Mouse (Mus musculus) CH12.LX (cell line): ENCODE results near the gene Pdrg1. TPM values are rescaled to one million over a fixed set of nuclear protein-coding genes. Genes with fewer than 3 reads are reported as not detected.

Experiments
- DNase-seq: peaks from one replicate; pipeline ENCODE4 v3.0.0-alpha.2; 2013; ENCODE audit errors: extremely low read depth
- H3K27ac ChIP-seq: 2 replicates; pipeline ENCODE4 v1.5.1; 2012; ENCODE audit warnings: low read depth, mild to moderate bottlenecking, control low read depth, moderate library complexity; ENCODE audit not compliant: insufficient read depth
- H3K27me3 ChIP-seq: replicated peaks from 2 replicates; pipeline ENCODE3; 2012; ENCODE audit warnings: inconsistent platforms
- H3K36me3 ChIP-seq, 2 experiments: replicated peaks in 1 of 2; 2 replicates each; pipeline versions ENCODE3 to v1.6.1; 2012; ENCODE audit warnings: inconsistent platforms in 1 of 2, low read length in 1 of 2, mild to moderate bottlenecking in 1 of 2, mixed read lengths in 1 of 2, moderate library complexity in 1 of 2; ENCODE audit not compliant: control insufficient read depth in 1 of 2, insufficient read depth in 1 of 2
- H3K4me1 ChIP-seq, 2 experiments: 2 replicates each; pipeline ENCODE4 v1.6.1; 2012; ENCODE audit warnings: inconsistent platforms in 1 of 2, moderate library complexity in 1 of 2; ENCODE audit not compliant: insufficient read depth in 2 of 2, control insufficient read depth in 1 of 2
- H3K4me2 ChIP-seq: 2 replicates; pipeline ENCODE4 v1.6.1; 2012; ENCODE audit warnings: low read depth, mild to moderate bottlenecking, control low read depth; ENCODE audit not compliant: poor library complexity, insufficient read depth, severe bottlenecking
- H3K4me3 ChIP-seq, 3 experiments: fragments of 150-350 bp in 1 of 3; sonication (generic) in 1 of 3; replicated peaks in 1 of 3; 2 replicates each; pipeline versions ENCODE3 to v1.5.1; 2011 to 2012; ENCODE audit warnings: low read depth in 2 of 3, low read length in 2 of 3, mild to moderate bottlenecking in 2 of 3, moderate library complexity in 2 of 3, control low read depth in 1 of 3, improper control_type of control experiment in 1 of 3, inconsistent platforms in 1 of 3, mixed read lengths in 1 of 3; ENCODE audit not compliant: poor library complexity in 1 of 3
- H3K79me2 ChIP-seq: replicated peaks from 2 replicates; pipeline ENCODE4 v1.6.1; 2012; ENCODE audit warnings: mild to moderate bottlenecking, moderate library complexity; ENCODE audit not compliant: control insufficient read depth, poor library complexity, insufficient read depth, severe bottlenecking; ENCODE audit errors: extremely low read depth
- H3K9ac ChIP-seq: 2 replicates; pipeline ENCODE4 v1.6.1; 2012; ENCODE audit warnings: low read depth, mild to moderate bottlenecking, control low read depth, moderate library complexity; ENCODE audit not compliant: insufficient read depth
- H3K9me3 ChIP-seq: replicated peaks from 2 replicates; pipeline ENCODE3; 2012; ENCODE audit warnings: low read length, inconsistent platforms, mixed read lengths
- BHLHE40 ChIP-seq: IDR thresholded peaks from 2 replicates; pipeline ENCODE4 v1.6.1; 2011; ENCODE audit warnings: mild to moderate bottlenecking, low read depth, low read length, improper control_type of control experiment
- CTCF ChIP-seq, 2 experiments: IDR thresholded peaks in 1 of 2; conservative IDR thresholded peaks in 1 of 2; 2 replicates each; pipeline ENCODE4 v1.5.1; 2011 to 2012; ENCODE audit warnings: low read depth in 2 of 2, low read length in 2 of 2, improper control_type of control experiment in 1 of 2, inconsistent platforms in 1 of 2, mild to moderate bottlenecking in 1 of 2, moderate library complexity in 1 of 2
- E2F4 ChIP-seq: IDR thresholded peaks from 2 replicates; pipeline ENCODE4 v1.6.1; 2011; ENCODE audit warnings: low read depth, low read length, improper control_type of control experiment; ENCODE audit not compliant: insufficient replicate concordance
- ETS1 ChIP-seq: conservative IDR thresholded peaks from 2 replicates; pipeline ENCODE4 v1.6.1; 2012; ENCODE audit warnings: low read depth, mild to moderate bottlenecking, inconsistent platforms, low read length, improper control_type of control experiment, moderate library complexity
- GABPA ChIP-seq: IDR thresholded peaks from 2 replicates; pipeline ENCODE4 v1.6.1; 2012; ENCODE audit warnings: low read depth, low read length, improper control_type of control experiment, inconsistent platforms; ENCODE audit not compliant: insufficient replicate concordance
- IRF4 ChIP-seq: IDR thresholded peaks from 2 replicates; pipeline ENCODE4 v1.6.1; 2014; ENCODE audit warnings: low read depth, mild to moderate bottlenecking, inconsistent platforms, low read length, improper control_type of control experiment
- MAFK ChIP-seq: IDR thresholded peaks from 2 replicates; pipeline ENCODE4 v1.6.1; 2011; ENCODE audit warnings: low read length, improper control_type of control experiment; ENCODE audit not compliant: insufficient replicate concordance
- MAX ChIP-seq: IDR thresholded peaks from 2 replicates; pipeline ENCODE4 v1.6.1; 2011; ENCODE audit warnings: low read length, improper control_type of control experiment
- MXI1 ChIP-seq: IDR thresholded peaks from 2 replicates; pipeline ENCODE4 v1.6.1; 2011; ENCODE audit warnings: mild to moderate bottlenecking, low read depth, low read length, improper control_type of control experiment
- MYC ChIP-seq: IDR thresholded peaks from 2 replicates; pipeline ENCODE4 v1.6.1; 2011; ENCODE audit warnings: low read depth, mild to moderate bottlenecking, improper control_type of control experiment, low read length
- NRF1 ChIP-seq: IDR thresholded peaks from 2 replicates; pipeline ENCODE4 v1.6.1; 2014; ENCODE audit warnings: low read depth, mild to moderate bottlenecking, inconsistent platforms, low read length, improper control_type of control experiment, moderate library complexity
- PAX5 ChIP-seq: IDR thresholded peaks from 2 replicates; pipeline ENCODE4 v1.6.1; 2012; ENCODE audit warnings: low read length, inconsistent platforms, mixed read lengths
- POLR2AphosphoS2 ChIP-seq: IDR thresholded peaks from 2 replicates; pipeline ENCODE4 v1.6.1; 2011; ENCODE audit warnings: low read depth, low read length, improper control_type of control experiment
- SIN3A ChIP-seq: IDR thresholded peaks from 2 replicates; pipeline ENCODE4 v1.6.1; 2012; ENCODE audit warnings: low read length, improper control_type of control experiment, inconsistent platforms
- TCF12 ChIP-seq: IDR thresholded peaks from 2 replicates; pipeline ENCODE4 v1.6.1; 2014; ENCODE audit warnings: low read depth, mild to moderate bottlenecking, inconsistent platforms, low read length, improper control_type of control experiment
- USF1 ChIP-seq: IDR thresholded peaks from 2 replicates; pipeline ENCODE4 v1.6.1; 2014; ENCODE audit warnings: low read depth, mild to moderate bottlenecking, inconsistent platforms, low read length, improper control_type of control experiment
- ZKSCAN1 ChIP-seq: IDR thresholded peaks from 2 replicates; pipeline ENCODE4 v1.6.1; 2012; ENCODE audit warnings: low read depth, inconsistent platforms, low read length, improper control_type of control experiment, borderline replicate concordance
- ZMIZ1 ChIP-seq: IDR thresholded peaks from 2 replicates; pipeline ENCODE4 v1.6.1; 2012; ENCODE audit warnings: low read depth, mild to moderate bottlenecking, inconsistent platforms, low read length, improper control_type of control experiment
- dilution Hi-C: fragments of 300-500 bp; cut with MboI; formaldehyde crosslinking; loops from 2 replicates; pipeline ENCODE4 v1.14.3; 2020; ENCODE audit warnings: low sequenced_read_pairs; ENCODE audit not compliant: extremely low pct_unique_long_range_greater_than_20kb, extremely low pct_ligation_motif_present
- in situ Hi-C: fragments of 300-500 bp; cut with MboI; formaldehyde crosslinking; loops from 3 replicates; pipeline ENCODE4 v1.14.3; 2019; ENCODE audit warnings: low sequenced_read_pairs, low pct_ligation_motif_present, low pct_unique_long_range_greater_than_20kb, mixed read lengths
- polyA plus RNA-seq: library from polyadenylated mRNA; unstranded; fragments of >175 nt; gene quantifications from 2 replicates; pipeline ENCODE4 v1.2.1, GENCODE M21; 2012; ENCODE audit warnings: low read depth; ENCODE audit not compliant: insufficient read length
- total RNA-seq, 2 experiments: library from RNA; depleted of rRNA; stranded (reverse); fragments of 300-350 nt in 1 of 2; fragments of >200 nt in 1 of 2; gene quantifications; 2 replicates each; pipeline ENCODE4 v1.2.3; 2012 to 2014

Gene Pdrg1
- total and polyA plus RNA-seq, 3 experiments, result 26.1 to 56.4 (median 50.9) TPM

GRCm38 (mm10) chr2:152976991-152977390, 38.2 kb downstream of the Pdrg1 start:
- in situ Hi-C loops, result no loop called here
- no peak for DNase-seq
- TF ChIP-seq ETS1 (no peak), MAFK (no peak), PAX5 (no peak)
- dilution Hi-C loops, result no loop called here
- Histone ChIP-seq H3K27ac (no peak overlapping the region), H3K4me1 (no peaks in the 10 kb centered on the region), H3K9me3 (no peaks in the 10 kb centered on the region), H3K79me2 (no peaks in the 10 kb centered on the region), H3K27me3 (peaks cover 89% of the 10 kb centered on the region), H3K4me2 (no peak overlapping the region), H3K36me3 (no peaks in the 10 kb centered on the region), H3K9ac (no peak overlapping the region), H3K4me3 (no peak overlapping the region)

GRCm38 (mm10) chr2:152965555-152965954, 49.7 kb downstream of the Pdrg1 start:
- dilution Hi-C loops (no loop called here), in situ Hi-C loops (no loop called here)
- no peak overlapping the region for H3K4me3 ChIP-seq
- H3K4me1 ChIP-seq, result no peaks in the 10 kb centered on the region
- H3K9ac ChIP-seq, result no peak overlapping the region
- H3K36me3 ChIP-seq, result no peaks in the 10 kb centered on the region
- H3K27me3 ChIP-seq, result peaks cover 44% of the 10 kb centered on the region
- no peak for DNase-seq
- peaks cover 3% of the 10 kb centered on the region for H3K9me3 ChIP-seq
- H3K27ac ChIP-seq, result no peak overlapping the region
- no peaks in the 10 kb centered on the region for H3K79me2 ChIP-seq
- no peak overlapping the region for H3K4me2 ChIP-seq
- no peak for TF ChIP-seq GABPA
- TF ChIP-seq ZMIZ1, result no peak
- no peak for TF ChIP-seq POLR2AphosphoS2
- no peak for TF ChIP-seq MYC
- no peak for TF ChIP-seq SIN3A
- no peak for TF ChIP-seq E2F4
- no peak for TF ChIP-seq IRF4
- no peak for TF ChIP-seq ZKSCAN1
- TF ChIP-seq MAX, result no peak
- no peak for TF ChIP-seq USF1
- no peak for TF ChIP-seq NRF1
- no peak for TF ChIP-seq TCF12
- TF ChIP-seq BHLHE40, result no peak
- no peak for TF ChIP-seq MXI1
- TF ChIP-seq CTCF (conservative IDR thresholded peaks at IDR 0.05 in 1 of 2, IDR thresholded peaks at IDR 0.05 in 1 of 2; ENCODE audit: low read depth in 2 of 2, low read length in 2 of 2), result no peak
- no peak for TF ChIP-seq MAFK
- TF ChIP-seq, all 38 proteins: peak for 0
